Mouse (Mus musculus) central nervous system, embryonic 14 days (tissue): ENCODE results near the gene Qars. TPM values are rescaled to one million over a fixed set of nuclear protein-coding genes. Genes with fewer than 3 reads are reported as not detected.

ENCODE experiments used
- polyA plus RNA-seq: library from polyadenylated mRNA; depleted of rRNA; stranded (reverse); fragments of >200 nt; gene quantifications from 2 replicates; pipeline ENCODE4 v1.2.3, GENCODE M21; 2012; rRNA removed

Gene Qars
- polyA plus RNA-seq = 190 and 192 TPM in 2 replicates

GRCm38 (mm10) chr9:108507619-108508434 is at the start of gene Qars:
Qars (plus strand) TSS chr9:108507706.

GRCm38 (mm10) chr9:108460319-108461178 is 47.0 kb upstream of the Qars start, which contains the start of gene Ccdc71:
Ccdc71 (plus strand) TSS chr9:108460527.

GRCm38 (mm10) chr9:108461181-108461631 is 46.3 kb upstream of the Qars start, which contains the start of gene Klhdc8b:
Klhdc8b (minus strand) TSS chr9:108461581.

GRCm38 (mm10) chr9:108479721-108480351 is 27.7 kb upstream of the Qars start, which contains the start of gene Lamb2:
Lamb2 (plus strand) TSS chr9:108479736.

DNA sequence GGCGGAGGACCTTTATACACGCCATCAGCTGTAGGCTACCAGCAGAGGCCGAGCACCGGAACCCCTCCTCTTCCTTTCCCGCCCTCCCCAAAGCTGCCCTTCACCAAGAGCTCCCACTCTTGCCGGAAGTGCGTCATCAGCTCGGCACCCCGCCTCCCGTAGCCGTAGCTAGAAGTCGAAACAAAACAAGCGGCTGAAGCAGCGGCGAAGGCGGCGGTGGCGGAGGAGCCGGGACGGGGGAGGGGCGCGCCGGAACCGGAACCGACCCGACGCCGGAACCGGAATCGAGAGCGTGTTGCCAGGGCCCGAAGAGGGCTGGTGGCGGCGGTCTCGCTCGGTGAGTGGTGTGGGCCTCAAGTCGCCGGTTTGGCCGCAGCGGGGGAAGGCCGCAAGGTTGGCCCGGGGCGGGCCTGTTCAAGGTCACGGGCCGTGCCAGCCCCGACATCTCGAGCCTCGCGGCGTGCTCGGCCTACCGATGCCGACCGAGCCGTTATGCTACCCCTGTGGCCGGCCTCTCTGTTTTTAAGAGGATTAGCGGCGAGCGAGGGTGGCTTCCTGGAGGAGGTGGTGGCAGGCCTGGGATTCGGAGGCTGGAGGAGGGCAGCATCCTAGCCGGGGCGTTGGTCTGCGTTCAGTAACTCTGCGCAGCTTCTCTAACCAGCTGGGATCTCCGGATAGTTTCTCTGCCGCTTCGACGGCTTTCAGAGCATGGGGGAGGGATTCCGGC is 16.8 kb upstream of the Qars start, which contains the start of gene Usp19:
TSS of gene Usp19 (plus strand) at position 44 of the 727 bp plus-strand sequence.

GRCm38 (mm10) chr9:108516380-108517251 is 9.1 kb downstream of the Qars start, which contains the start of gene Qrich1:
Qrich1 (plus strand) TSS chr9:108516806.

DNA sequence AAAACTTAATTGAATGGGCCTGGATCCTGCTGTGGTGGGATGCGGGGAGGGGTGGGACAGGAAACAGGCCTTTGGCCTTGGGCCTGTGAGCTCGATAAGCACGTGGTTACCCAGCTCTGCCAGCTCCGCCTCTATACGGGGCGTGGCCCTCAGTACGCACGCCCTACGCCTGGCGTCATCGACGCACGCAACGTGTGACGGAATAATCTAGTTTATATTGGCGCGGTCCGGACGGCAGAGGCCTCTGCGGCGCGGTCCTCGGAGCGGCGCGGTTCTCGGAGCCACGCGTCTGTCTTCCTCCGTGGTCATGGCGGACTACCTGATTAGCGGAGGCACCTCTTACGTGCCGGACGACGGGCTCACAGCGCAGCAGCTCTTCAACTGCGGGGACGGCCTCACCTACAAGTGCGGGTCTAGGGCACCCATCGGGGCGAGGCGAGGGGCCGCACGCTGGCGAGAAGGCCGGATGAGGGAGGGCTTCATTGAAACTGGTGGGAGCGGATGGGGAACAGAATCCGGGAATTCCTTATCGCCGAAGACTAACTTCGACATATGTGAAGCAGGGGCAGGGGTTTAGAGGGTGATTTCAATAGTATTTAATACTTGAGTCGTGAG is 52.8 kb downstream of the Qars start, which contains the start of gene Impdh2:
TSS of gene Impdh2 (plus strand) at position 60 of the 615 bp plus-strand sequence.

Other genes with a start within 250 kb of the Qars start
- 31.1 and 37.4 TPM in 2 replicates for gene Dag1, start 243.7 kb upstream of the Qars start, polyA plus RNA-seq
- 87.9 and 91.8 TPM in 2 replicates for gene Nicn1, start 217.3 kb upstream of the Qars start, polyA plus RNA-seq
- 64.2 and 65.5 TPM in 2 replicates for gene Amt, start 210.9 kb upstream of the Qars start, polyA plus RNA-seq
- gene Rhoa, start 201.6 kb upstream of the Qars start, polyA plus RNA-seq = 212 and 233 TPM in 2 replicates
- gene Tcta, start 201.5 kb upstream of the Qars start, polyA plus RNA-seq = 31.7 and 35.3 TPM in 2 replicates
- gene Gpx1, start 168.8 kb upstream of the Qars start, polyA plus RNA-seq = 370 and 383 TPM in 2 replicates
- gene Usp4, start 159.9 kb upstream of the Qars start, polyA plus RNA-seq = 121 and 125 TPM in 2 replicates
- 2.8 and 3.4 TPM in 2 replicates for gene 1700102P08Rik, start 114.9 kb upstream of the Qars start, polyA plus RNA-seq
- 1.7 and 2.2 TPM in 2 replicates for gene Ccdc36, start 79.2 kb upstream of the Qars start, polyA plus RNA-seq
- not detected in 2 replicates for gene BC048562, start 71.2 kb upstream of the Qars start, polyA plus RNA-seq
- gene Ccdc71, start 47.2 kb upstream of the Qars start, polyA plus RNA-seq = 31.1 and 35.9 TPM in 2 replicates
- 75.5 and 76.3 TPM in 2 replicates for gene Klhdc8b, start 46.1 kb upstream of the Qars start, polyA plus RNA-seq
- 52.1 and 78.8 TPM in 2 replicates for gene Lamb2, start 28.0 kb upstream of the Qars start, polyA plus RNA-seq
- gene Usp19, start 17.1 kb upstream of the Qars start, polyA plus RNA-seq = 179 and 187 TPM in 2 replicates
- 128 and 130 TPM in 2 replicates for gene Qrich1, start 9.1 kb downstream of the Qars start, polyA plus RNA-seq
- 152 and 156 TPM in 2 replicates for gene Impdh2, start 52.6 kb downstream of the Qars start, polyA plus RNA-seq
- 43.8 and 48.6 TPM in 2 replicates for gene Ndufaf3, start 59.7 kb downstream of the Qars start, polyA plus RNA-seq
- gene Dalrd3, start 62.2 kb downstream of the Qars start, polyA plus RNA-seq = 225 and 236 TPM in 2 replicates
- 254 and 260 TPM in 2 replicates for gene Wdr6, start 71.0 kb downstream of the Qars start, polyA plus RNA-seq
- gene P4htm, start 90.0 kb downstream of the Qars start, polyA plus RNA-seq = 27.8 and 30.9 TPM in 2 replicates
- gene Arih2, start 141.7 kb downstream of the Qars start, polyA plus RNA-seq = 49.9 and 50.4 TPM in 2 replicates
- 19.2 and 22.5 TPM in 2 replicates for gene Slc25a20, start 154.4 kb downstream of the Qars start, polyA plus RNA-seq
- 29.5 and 30.5 TPM in 2 replicates for gene Prkar2a, start 181.6 kb downstream of the Qars start, polyA plus RNA-seq